Mouse (Mus musculus) thymus, postnatal 36 days (tissue): ENCODE data around the gene Atrip.
A peak's percentile ranks its signal among the peaks of the same experiment; 100 is the strongest.

Experiments used
- DNase-seq, 2 experiments: peaks; one replicate each; pipeline ENCODE4 v3.0.0; 2022; ENCODE audit warnings: mixed read lengths in 2 of 2

The Atrip gene

DNA sequence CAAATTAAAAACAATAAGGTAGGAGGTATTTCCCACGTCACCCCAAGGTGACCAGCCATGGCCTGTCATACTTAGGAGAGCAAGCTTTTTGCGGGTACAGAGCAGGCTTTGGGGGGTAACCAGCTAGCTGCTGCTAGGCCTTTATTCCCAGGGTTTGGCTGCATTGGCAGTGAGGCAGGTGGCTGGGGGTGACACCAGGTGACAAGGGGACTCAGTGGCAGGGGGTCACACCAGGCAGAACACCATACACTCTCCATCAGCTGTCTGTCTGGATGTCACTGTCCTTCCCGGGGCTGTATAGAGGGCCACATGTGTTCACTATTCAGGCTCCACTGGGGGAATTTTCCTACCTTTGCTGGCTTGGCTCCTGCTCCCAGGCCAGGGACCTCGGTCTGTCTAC, 17.0 kb downstream of the Atrip start:
- no peak for DNase-seq

DNA sequence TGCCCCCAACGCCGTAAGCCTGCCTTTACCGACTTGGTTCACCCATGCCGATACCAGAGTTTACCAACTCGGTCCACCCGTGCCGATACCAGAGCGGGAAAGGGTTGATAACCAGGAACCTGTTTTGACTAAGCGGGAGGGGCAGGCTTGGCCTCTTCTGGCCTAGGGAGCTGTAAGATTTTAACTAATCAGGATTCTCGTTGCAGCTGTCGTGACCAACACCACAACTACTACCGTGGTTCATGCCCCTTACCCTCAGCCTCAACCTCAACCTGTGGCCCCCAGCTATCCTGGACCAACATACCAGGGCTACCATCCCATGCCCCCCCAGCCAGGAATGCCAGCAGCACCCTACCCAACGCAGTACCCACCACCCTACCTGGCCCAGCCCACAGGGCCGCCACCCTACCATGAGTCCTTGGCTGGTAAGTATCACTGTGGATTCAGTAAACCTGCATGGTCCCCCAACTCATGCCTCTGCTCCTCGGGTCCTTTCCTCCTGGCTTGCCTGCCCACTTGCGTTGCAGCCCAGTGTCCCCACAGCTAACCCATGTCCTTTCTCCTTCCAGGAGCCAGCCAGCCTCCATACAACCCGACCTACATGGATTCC, 17.7 kb downstream of the Atrip start:
- no peak for DNase-seq

DNA sequence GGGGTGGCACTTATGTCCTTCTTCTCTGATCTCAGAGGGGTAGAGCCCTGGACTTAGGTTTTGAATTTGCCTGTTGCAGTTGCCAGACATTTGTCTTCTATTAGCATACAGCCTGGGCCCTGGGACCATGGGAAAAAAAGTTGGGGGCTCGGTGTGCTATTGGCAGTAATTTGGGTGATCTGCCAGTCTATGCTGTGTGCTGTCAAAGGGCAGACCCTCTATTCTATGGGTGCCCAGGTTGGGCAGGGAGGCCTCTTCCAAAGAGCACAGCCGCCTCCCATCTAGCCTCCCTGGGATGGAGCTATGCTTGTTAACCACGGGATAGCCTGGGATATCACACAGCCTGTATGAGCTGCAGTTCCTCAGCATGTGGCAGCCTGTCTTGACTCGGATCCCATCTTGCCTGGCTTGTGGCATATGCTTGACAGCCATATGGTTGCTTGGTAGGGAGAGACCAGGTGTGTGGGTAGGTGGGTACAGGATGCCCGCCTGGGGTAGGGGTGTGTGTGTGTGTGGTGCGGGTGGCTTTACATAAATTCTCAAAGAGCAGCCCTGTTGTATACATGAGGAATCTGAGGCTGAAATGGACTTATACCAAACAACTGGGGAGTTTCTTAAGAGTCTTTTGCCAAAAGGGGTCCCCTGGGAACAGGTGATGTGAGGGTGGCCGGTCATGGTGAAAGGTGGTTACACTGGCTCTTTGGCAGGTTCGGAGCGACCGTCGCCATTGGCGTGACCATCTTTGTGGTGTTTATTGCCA, 18.5 kb downstream of the Atrip start:
- DNase-seq = no peak

DNA sequence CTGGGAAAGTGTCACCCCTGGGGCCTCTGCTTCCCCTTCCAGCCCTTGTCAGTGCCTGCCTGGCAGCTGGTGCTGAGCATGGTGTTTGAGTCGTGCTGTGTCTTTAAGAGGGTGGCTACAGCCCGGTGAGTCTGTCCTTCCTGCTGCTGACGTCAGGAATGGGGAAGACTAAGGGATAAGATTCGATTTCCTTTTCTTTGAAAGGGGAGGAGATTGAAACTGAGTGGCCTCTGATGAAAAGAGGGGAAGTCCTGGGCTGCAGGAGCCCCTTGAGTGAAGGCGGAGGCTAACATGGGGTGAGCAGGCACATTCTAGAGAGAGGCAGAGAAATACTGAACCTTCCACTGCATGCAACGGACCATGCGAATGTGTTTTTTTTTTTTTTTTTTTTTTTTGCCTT, 19.2 kb downstream of the Atrip start:
- peak; percentile 56 to 64 for DNase-seq

DNA sequence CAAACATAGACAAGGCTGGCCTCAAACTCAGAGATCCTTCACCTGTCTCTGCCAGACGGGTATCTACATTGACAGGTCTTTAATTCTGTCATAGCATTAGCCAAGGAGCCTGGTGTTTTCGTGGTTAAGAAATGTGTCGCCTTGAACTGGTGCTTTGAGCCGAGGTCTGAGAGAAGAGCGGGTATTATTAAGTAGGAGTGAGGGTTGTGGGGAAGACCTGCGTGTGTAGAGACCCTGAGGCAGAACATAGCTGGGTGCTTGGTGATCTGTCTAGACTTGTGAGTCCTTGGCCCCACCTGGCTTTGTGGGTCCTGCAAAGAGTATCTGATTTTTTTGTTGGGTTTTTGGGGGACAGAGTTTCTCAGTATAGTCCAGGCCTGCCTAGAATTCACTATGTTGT, 20.1 kb downstream of the Atrip start:
- no peak for DNase-seq

DNA sequence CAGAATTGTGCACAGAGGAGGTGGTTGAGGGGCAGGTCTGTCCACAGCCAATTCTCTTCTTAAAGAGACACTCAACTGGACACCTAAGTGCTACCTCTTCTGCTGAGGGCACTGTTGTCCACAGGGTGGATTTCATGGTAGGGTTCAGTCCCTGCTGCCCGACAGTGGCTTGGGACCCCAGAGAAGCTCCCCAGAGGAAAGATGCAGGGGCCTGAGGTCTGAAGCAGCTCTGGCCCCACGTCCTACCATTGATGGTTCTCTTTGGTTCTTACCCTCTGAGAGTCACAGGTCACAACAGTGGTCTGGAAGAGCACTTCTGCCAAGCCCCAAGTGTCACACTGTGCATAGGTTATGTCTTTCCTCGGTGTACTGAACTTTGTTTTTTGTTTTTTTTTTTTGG, 20.6 kb downstream of the Atrip start:
- DNase-seq = no peak

DNA sequence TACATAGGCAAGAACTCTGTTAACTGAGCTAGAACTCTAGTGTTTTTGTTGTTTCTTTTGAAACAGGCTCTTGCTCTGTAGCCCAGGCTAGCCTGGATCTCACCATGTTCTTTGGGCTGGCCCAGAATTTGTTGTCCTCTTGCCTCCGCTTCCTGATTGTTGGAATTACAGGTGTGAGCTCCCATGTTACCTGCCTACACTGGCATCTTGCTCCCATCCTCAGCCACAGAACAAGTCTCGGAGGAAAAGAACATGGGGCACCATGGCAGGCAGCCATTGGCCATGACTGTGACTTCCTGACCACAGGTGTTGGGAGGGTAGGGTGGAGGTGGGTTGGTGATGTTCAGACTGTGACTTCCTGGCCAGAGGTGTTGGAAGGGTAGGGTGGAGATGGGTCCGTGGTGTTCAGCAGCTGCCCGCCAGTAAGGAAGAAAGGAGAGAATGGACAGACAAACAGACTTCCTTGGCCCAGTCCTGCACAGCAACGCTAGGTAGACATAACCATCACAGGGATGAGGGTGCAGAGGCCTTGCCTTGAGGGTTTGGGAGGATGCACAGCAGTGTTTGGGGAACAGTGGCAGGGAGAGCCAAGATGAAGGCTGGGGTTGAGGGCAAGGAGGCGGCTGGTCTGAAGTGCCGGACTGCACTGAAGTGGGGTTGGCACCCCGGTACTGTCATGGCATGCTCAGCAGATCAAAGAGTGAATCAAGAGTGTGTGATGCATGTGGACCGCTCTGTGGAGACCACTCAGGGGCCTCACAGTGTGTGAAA, 21.2 kb downstream of the Atrip start:
- peak in 1 of 2 experiments; percentile 42 for DNase-seq

DNA sequence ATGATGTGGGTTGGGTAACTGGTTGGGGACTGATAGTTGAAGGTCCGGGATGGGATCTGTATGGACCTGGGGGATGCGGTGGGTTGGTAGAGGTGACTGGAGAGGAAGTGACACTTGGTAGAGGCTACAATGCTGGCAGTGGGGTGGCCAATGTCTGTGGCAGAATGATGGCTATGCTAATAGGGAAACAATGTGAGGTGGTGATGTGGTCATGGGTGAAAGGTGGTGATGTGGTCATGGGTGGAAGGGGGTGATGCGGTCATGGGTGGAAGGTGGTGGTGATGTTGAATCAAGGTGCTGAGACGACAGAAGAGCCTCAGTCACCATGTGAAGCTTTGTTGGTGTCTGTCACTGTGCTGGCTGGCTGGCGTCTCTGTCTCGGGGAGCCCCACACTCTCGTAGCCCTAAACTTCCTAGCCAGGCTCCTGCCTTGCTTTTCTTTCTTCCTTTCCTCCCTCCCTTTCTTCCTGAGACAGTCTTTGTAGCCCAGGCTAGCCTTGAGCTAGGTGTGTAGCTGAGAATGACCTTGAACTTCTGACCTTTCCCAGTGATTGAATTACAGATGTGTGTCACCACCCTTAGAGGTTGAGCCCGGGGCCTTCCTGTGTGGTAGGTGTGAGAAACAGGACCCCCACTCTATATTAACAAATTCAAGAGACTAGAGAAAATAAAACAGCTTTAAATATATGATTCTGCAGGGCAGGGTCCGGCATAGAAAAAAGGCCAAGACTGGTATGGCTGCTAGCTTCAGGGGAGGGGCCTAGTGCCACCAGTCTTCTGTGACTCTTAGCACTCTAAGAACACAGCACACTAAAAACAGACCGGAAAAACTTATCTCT, 22.1 kb downstream of the Atrip start:
- no peak for DNase-seq

DNA sequence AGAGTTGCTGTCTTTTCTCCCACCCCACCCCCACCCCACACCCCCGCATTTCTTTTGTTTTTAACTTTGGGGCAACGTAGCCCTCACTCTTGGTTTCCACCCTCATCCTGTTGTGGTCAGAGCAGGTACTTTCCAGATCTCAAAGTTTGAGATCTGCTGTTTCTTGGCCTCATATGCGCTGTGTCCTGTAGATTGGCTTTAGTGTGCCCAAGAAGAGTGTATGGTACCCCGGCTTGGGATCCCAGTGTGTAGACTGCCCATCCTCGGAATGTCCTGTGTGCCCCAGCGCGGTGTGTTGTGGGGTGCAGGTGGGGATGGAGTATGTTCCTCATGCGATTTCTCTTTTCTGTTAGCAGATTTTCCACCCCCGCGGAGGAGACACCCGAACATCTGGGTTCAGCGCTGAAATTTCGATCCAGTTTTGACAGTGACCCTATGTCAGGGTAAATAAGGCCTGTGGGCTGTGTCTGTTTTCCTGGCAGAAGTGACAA, 22.9 kb downstream of the Atrip start:
- peak; percentile 47 to 54 for DNase-seq

DNA sequence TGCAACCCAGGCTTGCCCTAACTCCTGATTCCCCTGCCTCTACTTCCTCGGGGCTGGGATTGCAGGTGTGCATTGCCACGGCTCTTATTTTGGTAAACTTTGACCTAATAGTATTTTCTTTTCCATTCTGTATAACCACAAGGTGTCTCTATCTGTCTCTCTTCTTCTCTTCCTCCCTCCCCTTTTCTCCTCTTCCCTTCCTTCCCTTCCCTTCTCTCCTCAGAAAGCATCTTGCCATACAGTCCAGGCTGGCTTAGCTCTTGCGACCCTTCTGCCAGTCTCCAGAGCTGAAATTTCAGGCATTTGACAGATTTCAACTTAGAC, 23.3 kb downstream of the Atrip start:
- no peak for DNase-seq

DNA sequence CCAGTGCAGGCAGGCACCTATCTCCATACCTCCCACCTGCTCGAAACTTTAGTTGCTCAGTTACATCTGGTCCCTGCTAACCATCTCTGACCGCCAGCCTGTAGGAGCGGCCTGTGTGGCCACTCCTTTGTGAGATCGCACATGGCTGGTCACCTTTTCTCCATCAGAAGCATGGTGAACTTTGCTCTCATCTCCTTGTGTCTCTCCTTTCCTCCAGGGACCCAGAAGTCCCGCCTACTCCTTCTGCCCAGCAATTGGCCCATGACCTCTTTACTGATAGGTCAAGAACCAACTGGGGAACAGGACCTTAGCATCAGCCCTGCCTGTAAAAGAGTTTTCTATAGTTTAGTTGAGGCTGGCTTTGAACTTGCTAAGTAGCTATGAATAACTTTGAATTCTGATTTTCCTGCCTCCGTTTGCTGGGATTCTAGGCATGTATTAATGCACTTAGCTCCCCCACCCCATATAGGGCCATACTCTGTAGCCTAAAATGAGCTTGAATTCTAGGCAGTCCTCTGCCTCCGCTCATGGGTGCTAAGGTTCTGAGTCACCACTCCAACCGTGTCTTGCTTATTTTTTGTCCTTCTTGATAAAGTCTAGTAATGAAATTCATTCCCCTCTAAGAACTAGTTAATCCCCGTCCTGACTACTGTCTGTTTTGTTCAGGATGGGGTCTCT, 23.8 kb downstream of the Atrip start:
- DNase-seq = peak in 1 of 2 experiments; percentile 29

DNA sequence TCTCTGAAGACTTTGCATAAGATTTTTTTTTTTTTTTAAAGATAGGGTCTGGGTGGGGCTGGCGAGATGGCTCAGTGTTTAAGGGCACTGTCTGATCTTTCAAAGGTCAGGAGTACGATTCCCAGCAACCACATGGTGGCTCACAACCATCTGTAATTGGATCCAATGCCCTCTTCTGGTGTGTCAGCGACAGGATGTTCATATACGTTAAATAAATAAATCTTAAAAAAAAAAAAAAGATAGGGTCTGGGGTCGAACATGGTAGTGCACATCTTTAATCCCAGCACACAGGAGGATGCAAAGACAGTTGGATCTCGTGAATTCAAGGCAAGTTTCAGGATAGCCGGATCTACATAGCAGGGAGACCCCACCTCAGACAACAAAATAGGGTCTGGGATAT, 24.6 kb downstream of the Atrip start:
- no peak for DNase-seq

DNA sequence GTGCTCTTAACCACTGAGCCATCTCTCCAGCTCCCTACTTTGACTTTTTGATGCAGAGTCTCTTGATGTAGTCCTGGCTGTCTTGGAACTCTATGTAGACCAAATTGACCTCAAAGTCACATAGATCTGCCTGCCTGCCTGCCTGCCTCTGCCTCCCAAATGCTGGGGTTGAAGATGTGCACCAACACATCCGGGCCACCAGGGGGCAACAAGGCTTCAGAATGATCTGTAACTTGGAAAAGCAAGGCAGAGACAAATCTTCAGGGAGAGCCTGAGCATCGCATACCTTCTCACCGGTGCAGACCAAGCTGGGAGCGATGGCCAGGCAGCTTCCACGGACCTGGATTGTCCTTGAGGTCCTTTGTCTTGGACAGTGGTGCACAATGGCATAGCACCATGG, 27.6 kb downstream of the Atrip start:
- DNase-seq = peak; percentile 82

DNA sequence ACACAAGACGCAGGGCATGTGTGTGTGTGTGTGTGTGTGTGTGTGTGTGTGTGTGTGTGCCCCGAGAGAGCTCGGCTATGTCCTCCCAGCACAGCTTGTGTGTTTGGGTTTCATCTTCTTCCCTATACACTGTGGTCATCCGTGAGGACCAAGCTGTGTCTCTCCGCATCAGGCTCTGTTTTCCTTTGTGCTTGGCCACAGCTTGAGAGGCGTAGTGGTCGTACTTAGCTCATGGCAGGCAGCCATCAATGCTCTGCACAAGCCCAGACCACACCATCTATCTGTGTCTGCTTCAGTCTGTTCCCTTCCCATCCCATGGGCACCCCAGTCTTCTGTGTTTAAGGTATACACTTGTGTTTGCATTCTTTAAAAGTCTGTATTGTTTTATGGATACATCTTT, 32.6 kb downstream of the Atrip start:
- DNase-seq = no peak

DNA sequence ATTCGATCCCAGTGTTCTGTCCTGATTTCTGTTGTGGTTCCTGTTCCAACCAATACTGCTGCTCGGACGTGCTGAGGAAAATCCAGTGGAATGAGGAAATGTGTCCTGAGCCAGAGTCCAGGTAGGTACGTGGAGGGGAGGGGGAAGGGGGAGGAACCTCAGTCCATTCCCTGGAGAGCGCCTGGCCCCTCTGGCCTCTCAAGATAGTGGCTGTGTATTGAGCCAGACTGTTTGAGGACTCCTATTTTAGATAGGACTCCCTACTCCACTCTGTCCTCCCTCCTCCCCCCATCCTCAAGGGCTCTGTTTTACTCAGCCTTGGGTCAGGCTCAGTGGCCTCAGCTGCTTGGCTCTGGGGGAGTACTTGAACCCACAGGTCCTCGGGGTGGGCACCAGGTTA, 33.0 kb downstream of the Atrip start:
- no peak for DNase-seq

DNA sequence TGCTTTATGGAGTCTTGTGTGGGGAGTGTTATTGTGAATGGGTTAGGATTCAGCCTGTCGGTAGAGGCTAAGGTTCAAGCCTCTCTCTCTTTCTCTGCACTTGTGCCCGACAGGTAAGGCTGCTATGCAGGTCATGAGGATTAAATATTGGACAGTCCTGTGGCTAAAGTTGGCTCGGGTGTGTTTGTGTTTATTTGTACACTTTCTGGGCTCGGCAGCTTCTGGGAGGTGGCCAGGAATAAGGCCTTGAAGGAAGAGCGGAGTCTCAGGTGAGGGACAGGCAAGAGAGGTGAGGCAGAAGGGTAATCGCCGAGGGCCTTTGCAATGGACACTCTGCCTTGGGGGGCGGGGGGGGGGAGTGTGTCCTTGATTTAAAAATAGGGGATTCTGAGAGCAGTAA, 33.7 kb downstream of the Atrip start:
- DNase-seq = no peak

DNA sequence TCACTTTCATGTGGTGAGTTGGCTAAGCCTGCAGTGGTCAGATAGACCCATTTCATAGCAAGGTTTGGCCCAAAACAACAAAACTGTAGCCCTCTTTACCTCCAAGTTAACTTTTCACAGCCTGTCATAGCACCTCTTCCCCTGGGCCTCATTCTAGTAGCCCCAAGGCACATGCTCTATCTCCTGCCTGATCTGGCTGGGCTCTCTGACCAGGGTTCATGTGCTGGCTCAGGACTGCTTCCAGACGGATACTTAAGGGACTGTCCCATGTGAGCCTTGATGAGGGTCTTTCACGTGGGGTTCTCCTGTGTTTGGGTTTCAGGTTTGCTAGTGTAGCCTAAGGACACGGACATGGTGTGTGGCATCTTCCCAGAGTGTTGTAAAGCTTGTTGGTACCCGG, 34.2 kb downstream of the Atrip start:
- DNase-seq = no peak

DNA sequence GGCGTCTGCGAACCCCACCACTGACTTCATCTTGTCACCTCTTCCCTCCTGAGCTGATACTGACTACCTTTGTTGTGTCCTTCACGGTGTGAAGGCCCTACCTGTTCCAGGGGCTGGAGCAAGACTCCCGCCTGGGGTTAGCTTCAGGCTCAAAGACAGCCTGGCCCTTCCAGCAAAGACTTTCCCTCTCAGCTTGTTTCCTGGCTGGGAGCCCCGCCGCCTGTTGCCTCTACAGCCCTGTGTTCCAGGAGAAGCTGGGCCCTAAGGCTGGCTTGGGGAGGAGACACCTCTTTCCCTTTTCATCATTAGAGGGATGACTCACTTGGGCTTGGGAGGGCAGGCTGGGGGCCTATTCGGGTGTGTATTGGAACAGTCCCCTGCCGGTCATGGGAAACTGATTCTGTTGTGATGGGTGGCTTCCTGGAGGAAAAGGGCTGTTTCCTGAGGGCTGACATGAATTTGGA, 35.0 kb downstream of the Atrip start:
- no peak for DNase-seq

DNA sequence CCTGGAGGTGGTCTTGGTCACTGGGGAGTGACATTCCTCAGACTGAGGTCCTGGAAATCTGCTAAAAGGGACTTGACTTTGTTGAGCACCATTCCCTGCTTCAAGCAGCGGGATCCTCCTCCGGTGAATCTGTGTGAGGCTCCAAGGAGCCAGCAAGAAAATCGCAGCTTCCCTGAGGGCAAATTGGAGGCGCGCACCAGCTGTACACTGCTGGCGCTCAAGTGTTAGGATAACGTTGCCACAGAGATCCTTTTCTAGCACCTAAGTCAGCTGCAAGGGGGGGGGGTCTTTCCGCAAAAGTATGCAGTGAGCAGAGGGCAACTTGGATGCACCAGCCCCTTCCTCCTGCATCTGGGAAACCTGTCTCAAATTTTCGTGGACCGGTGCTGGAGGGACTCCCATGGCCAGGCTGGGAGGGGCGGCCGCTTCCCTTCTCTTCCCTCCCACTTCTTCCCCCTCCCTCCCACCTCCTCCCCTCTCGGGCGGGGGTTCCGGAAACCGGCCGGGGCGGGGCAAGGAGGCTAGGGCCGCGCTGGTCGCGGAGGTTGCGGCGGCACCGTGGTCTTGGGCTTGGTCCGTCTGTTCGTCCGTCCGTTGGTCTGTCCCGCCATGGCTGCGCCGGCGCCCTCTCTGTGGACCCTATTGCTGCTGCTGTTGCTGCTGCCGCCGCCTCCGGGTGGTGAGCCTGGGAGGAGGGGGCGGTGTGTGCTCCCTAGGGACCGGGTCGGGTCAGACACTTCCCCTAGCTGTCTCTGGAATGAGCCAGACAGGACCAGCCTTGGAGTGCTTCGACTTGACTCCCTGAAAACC, 35.6 kb downstream of the Atrip start, which contains the start of gene Shisa5:
Gene Shisa5, plus strand, starts transcription at position 480 of the 810 bp plus-strand sequence.
- DNase-seq = peak; percentile 82 to 83

DNA sequence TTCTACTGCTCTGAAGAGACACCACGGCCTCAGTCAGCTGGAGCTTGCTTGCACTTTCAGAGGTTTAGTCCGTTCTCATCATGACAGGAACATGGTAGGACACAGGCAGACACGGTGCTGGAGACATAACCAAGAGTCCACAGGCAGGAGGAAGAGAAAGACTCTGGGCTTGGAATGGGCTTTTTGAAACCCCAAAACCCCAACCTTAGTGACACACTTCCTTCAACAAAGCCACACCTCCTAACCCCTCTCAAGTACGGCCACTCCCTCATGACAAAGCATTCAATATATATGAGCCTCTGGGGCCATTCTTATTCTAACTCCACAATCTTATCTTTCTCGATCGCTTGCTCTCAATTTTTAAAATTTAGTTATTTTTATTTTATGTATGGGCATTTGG, 41.5 kb downstream of the Atrip start:
- no peak for DNase-seq

DNA sequence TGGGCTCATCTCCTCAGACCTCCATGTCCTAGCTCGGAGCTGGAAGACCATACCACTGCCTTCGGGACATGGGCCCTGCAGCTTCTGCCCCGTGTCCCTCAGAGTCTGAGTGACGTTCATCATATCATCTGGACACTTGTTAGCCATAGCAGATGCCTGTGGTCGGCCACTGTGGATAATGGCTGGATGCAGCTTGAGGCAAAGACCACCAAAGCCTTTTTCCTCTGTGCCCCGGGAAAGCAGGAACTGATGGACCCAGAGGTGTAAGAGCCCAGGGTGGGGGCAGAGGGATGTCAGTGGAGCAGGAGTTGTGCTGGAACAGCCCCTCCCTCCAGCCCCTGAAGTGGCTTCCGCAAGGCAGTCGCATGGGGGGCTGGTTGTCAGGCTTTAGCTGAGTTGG, 42.2 kb downstream of the Atrip start:
- no peak for DNase-seq
